Mouse (Mus musculus): ENCODE results near the gene Gm5751.
"Not testable (repeated sequence)": the region's sequence is repeated elsewhere in the genome, so short reads cannot be mapped to it uniquely, and the experiment has no call there.

Gene Gm5751

GRCm38 (mm10) chrX:8873953-8874352 is at the start of gene Gm5751:
Gene Gm5751 (plus strand): TSS chrX:8874253.
- not testable (repeated sequence) for DNase-seq (ENCODE audit: low spot score in 2 of 2)

DNA sequence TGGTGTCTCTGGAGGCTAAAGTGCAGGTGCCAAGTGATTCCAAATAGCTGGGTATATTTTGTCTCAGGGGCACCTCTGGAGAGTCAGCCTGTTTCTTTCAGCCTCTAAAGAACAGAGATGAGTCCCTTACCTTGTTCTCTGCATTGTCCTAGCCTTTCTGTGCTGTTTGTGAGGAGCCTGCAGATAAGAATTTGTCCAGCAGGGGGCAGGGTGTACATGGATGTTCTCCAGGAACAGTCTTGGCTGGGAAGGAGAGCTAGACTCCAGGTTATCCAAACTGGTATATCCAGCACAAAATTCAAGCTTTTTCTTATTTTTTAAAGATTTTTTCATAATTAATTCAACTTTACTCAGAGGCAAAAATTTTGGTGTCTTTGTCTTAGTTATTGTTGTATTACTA is 42.0 kb upstream of the Gm5751 start:
- peak in 1 of 2 experiments; percentile 28 for DNase-seq (ENCODE audit: low spot score in 2 of 2)

DNA sequence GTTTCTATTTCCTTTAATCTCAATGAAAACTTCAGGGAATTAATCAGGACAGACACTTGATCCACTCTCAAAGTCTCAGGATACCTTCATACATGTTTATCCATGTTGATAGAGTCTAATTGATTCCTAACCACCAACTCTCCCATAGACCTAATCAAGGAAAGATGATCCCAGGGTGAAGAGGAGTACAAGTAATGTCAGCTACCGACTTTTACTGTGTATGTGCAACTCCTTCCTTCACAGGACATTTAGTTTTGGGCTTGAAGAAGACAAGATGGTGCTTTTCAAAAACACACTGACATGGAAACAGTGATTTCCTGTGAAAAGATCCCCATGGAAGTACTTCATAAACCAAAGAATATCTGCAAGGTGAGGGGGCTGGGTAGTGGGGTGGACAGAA is 30.4 kb upstream of the Gm5751 start, which contains the start of gene Gm6592:
TSS of gene Gm6592 (plus strand) at position 301 of the 400 bp plus-strand sequence.
- no peak for DNase-seq (ENCODE audit: low spot score in 2 of 2)

- DNase-seq (ENCODE audit: low spot score in 2 of 2), result no peak
Observed at GRCm38 (mm10) chrX:8852486-8852885, 21.6 kb upstream of the Gm5751 start.

DNA sequence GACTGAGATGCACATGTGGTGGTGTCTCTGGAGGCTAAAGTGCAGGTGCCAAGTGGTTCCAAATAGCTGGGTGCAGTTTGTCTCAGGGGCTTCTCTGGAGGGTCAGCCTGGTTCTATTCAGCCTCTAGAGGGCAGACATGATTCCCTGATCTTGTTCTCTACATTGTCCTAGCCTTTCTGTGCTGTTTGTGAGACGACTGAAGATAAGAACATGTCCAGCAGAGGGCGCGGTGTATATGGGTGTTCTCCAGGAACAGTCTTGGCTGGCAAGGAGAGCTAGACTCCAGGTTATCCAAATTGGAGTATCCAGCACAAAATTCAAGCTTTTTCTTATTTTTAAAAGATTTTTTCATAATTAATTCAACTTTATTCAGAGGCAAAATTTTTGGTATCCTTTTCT is 9.7 kb upstream of the Gm5751 start:
- DNase-seq (ENCODE audit: low spot score in 2 of 2), result peak in 1 of 2 experiments; percentile 51

- DNase-seq (ENCODE audit: low spot score in 2 of 2), result no peak
Observed at GRCm38 (mm10) chrX:8884336-8884735, 10.3 kb downstream of the Gm5751 start.

DNA sequence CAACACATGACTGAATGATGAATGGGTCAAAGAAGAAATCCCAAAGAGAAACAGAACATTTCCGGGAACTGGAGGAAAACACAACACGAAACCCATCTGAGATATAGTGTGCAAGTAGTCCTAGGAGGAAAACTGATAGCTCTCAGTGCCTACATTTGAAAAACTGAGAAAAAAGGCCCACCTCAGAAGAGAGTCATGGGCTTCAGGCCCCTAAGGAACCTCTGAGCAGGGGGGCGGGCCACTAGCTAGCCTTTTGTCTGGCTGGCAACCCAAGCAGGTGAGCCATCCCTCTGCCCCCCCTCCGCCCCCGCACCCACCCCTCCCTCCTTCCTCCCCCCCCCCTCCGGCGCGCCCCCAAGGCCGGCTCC is 17.9 kb downstream of the Gm5751 start:
- no peak for DNase-seq (ENCODE audit: low spot score in 2 of 2)

GRCm38 (mm10) chrX:8892343-8893155 is 18.5 kb downstream of the Gm5751 start, which contains the start of gene B630019K06Rik:
Gene B630019K06Rik (plus strand): TSS chrX:8892382.
- peak in 1 of 2 experiments; percentile 34 for DNase-seq (ENCODE audit: low spot score in 2 of 2)

GRCm38 (mm10) chrX:8893182-8893651 is 19.2 kb downstream of the Gm5751 start:
- DNase-seq (ENCODE audit: low spot score in 2 of 2), result peak in 1 of 2 experiments; percentile 10

- no peak for DNase-seq (ENCODE audit: low spot score in 2 of 2)
Observed at GRCm38 (mm10) chrX:8900823-8901222, 26.8 kb downstream of the Gm5751 start.

- no peak for DNase-seq (ENCODE audit: low spot score in 2 of 2)
Observed at GRCm38 (mm10) chrX:8901906-8902472, 27.9 kb downstream of the Gm5751 start.

- no peak for DNase-seq (ENCODE audit: low spot score in 2 of 2)
Observed at GRCm38 (mm10) chrX:8921080-8921479, 47.0 kb downstream of the Gm5751 start.

DNA sequence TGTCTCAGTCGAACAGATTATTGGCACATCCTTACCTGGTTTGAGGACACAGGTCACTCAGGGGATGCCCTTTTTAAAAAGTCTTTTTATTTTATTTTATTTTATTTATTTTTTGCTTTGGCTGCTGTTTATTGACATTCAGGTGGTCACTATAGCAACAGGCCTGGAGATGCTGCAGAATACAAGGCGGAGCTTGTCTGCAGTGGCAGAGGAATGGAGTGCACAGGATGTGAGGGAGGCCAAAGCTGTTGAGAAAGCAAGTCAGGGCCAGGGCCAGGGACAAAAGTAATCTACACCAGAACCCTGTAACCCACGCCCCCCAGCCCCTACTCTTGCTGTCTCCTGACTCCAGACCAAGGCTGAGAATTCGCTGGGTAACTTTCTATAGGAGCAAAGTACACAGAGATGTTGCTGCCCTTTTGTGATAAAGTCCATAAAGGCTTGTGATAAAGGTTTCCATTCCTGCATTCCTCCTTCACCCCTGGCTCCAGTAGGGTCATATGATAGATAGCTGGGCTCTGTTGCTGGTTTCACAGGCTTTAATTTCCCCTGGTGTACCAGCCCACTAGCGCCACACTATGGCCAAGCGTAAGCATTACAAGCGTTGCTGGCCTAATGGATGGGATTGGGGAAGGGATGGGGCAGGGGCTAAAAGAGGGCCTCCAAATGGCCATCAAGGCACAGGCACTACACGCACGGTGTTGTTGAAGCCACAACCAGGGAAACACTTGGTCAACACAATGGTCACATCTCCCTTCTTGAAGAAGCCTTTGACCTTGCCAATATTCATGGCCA is 48.0 kb downstream of the Gm5751 start:
- DNase-seq (ENCODE audit: low spot score in 2 of 2), result no peak

GRCm38 (mm10) chrX:8927308-8927707 is 53.3 kb downstream of the Gm5751 start:
- DNase-seq (ENCODE audit: low spot score in 2 of 2), result no peak
